Mouse (Mus musculus) erythroblast, embryonic 14.5 days (primary cell): ENCODE measurements around the gene Six2.

Experiments used
- GATA1 ChIP-seq: IDR thresholded peaks from 2 replicates; pipeline ENCODE4 v1.6.1; 2012; ENCODE audit warnings: low read length, inconsistent platforms, mixed read lengths
- TAL1 ChIP-seq: IDR thresholded peaks from 3 replicates; pipeline ENCODE4 v1.6.1; 2012; ENCODE audit warnings: low read length, inconsistent platforms, mixed read lengths

DNA sequence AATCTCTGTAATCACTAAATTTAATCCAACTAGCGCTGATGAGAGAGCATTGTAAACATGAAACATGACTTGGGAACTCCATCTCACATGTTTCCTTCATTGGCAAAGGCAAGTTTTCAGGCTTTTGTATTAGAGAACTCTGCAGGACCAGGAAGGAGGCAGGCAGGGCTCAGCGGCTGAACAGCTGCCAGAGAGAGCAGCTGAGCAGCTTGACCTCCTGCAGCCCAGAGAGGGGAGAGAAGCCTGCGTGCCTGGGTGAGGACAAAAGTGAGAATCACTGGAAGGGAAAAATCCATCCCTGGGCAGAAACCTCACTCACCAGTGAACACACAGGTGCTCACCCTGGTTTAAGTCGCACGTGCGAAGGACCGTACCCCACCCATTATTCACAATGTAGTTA is 29.2 kb upstream of the Six2 start:
- no peak for TF ChIP-seq TAL1
- TF ChIP-seq GATA1, result no peak
